Mouse (Mus musculus) cerebellum, postnatal 25 days (tissue): Measurements from ENCODE around the gene Togaram1.

Source experiments
- DNase-seq, 2 experiments: peaks; one replicate each; pipeline ENCODE4 v3.0.0; 2021; ENCODE audit warnings: mixed read lengths in 2 of 2

Gene Togaram1

DNA sequence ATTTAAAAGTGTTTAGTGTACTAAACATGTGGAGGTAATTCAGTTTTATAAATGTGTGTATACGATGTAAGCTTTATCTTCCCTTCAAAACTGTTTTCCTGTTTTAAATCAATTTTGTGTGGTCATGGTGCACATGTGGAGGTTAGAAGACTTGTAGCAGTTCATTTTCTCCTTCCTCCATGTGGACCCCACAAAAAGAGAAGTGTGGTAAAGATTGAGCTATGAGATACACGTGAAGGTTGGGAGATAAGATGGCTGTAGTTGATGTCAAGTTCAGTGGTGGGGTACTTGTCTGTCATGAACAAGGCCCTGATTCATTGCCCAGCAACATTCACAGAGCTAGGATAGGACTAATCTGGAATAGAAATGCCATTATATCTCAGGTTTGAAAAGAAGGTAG is 92.6 kb downstream of the Togaram1 start:
- DNase-seq, result no peak

GRCm38 (mm10) chr12:65061082-65061481 is 95.5 kb downstream of the Togaram1 start:
- no peak for DNase-seq

DNA sequence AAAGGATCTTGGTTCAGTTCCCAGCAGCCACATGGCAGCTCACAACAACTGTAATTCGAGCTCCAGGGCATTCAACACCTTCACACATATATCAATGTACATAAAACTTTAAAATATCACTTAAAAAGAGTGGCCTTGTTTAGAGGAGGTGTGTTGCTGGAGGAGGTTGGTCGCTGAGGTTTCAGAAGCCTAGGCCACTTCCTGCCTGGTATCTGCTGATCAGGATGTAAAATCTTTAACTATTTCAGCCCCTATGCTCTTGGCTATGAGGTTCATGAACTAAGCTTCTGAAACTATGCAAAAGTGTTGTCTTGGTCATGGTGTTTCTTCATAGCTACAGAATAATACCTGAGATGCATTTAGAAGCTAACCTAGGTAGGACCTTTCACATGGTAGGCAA is 99.6 kb downstream of the Togaram1 start:
- no peak for DNase-seq

DNA sequence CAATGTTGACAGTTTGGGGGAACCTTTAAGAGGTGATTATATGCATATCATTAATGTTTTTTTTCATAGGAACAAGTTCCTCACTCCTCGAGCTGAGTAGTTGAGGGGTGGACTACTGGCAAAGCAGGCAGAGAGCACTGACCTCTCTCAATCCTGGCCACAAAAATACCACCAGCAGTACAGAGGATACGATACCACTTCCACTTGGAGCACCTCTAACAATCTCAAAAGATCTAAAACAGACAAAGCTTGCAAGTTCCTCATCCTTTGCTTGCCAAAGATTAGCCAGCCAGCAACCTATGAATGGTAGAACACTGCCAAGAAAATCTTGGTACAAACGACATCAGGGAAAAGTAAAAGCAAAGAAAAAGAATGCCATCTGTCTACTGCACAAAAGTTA is 100.6 kb downstream of the Togaram1 start:
- no peak for DNase-seq

GRCm38 (mm10) chr12:65068409-65068808 is 102.8 kb downstream of the Togaram1 start:
- DNase-seq, result no peak
